Mouse (Mus musculus) stomach, embryonic 14.5 days (tissue): ENCODE results near the gene Nuak1. TPM values are rescaled to one million over a fixed set of nuclear protein-coding genes. Genes with fewer than 3 reads are reported as not detected.

Experiments used
- ATAC-seq: fragments of 200-750 bp; cut with Nextera tagmentation; 2 replicates; pipeline ENCODE4 v1.8.0; 2017; ENCODE audit warnings: low read depth, moderate TSS enrichment; ENCODE audit not compliant: insufficient number of reproducible peaks, insufficient read depth, low FRiP score
- H3K27ac ChIP-seq: fragments of 300-500 bp; sonication (generic); 2 replicates; pipeline ENCODE4 v1.5.1; 2014; ENCODE audit warnings: mild to moderate bottlenecking, low read length, moderate library complexity, mixed read lengths
- H3K27me3 ChIP-seq: fragments of 300-500 bp; sonication (generic); 2 replicates; pipeline ENCODE4 v1.6.1; 2014; ENCODE audit warnings: low read length, control low read depth, mixed read lengths; ENCODE audit not compliant: control insufficient read depth, insufficient read depth
- H3K36me3 ChIP-seq: fragments of 300-500 bp; sonication (generic); 2 replicates; pipeline ENCODE4 v1.6.1; 2014; ENCODE audit warnings: mild to moderate bottlenecking, control low read depth, low read length, moderate library complexity, mixed read lengths; ENCODE audit not compliant: control insufficient read depth, insufficient read depth
- H3K4me1 ChIP-seq: fragments of 300-500 bp; sonication (generic); 2 replicates; pipeline ENCODE4 v1.6.1; 2014; ENCODE audit warnings: low read length, control low read depth, mixed read lengths; ENCODE audit not compliant: control insufficient read depth, insufficient read depth
- H3K4me2 ChIP-seq: fragments of 300-500 bp; sonication (generic); replicated peaks from 2 replicates; pipeline ENCODE4 v1.6.1; 2014; ENCODE audit warnings: low read depth, low read length, control low read depth
- H3K4me3 ChIP-seq: fragments of 300-500 bp; sonication (generic); 2 replicates; pipeline ENCODE4 v1.5.1; 2014; ENCODE audit warnings: low read depth, low read length, control low read depth
- H3K9ac ChIP-seq: fragments of 300-500 bp; sonication (generic); replicated peaks from 2 replicates; pipeline ENCODE4 v1.6.1; 2014; ENCODE audit warnings: low read depth, mild to moderate bottlenecking, control low read depth, low read length, moderate library complexity, mixed read lengths
- H3K9me3 ChIP-seq: fragments of 300-500 bp; sonication (generic); 2 replicates; pipeline ENCODE4 v1.6.1; 2016; ENCODE audit warnings: low read depth, low read length, control low read depth; ENCODE audit not compliant: control insufficient read depth
- WGBS: fragments of 180-500 bp; shearing (Covaris S2); extraction: QIAGEN DNeasy Blood & Tissue Kit; methylation state at CpG from one replicate; pipeline ENCODE4 v1.1.7; 2014; 5-methylcytosine and 5-hydroxymethylcytosine counted together
- polyA plus RNA-seq: library from polyadenylated mRNA; unstranded; fragments of >200 nt; fragmentation: Nextera tagmentation; extraction: Ambion mirVana; gene quantifications from 2 replicates; pipeline ENCODE4 v1.2.1, GENCODE M21; 2014

The Nuak1 gene
- polyA plus RNA-seq, 1 experiment from 2014 or later, result 0.94 TPM

GRCm38 (mm10) chr10:84411122-84412105 lies 29.0 kb downstream of the Nuak1 start:
- Histone ChIP-seq H3K36me3 (no peaks in the 10 kb centered on the region), H3K27me3 (no peaks in the 10 kb centered on the region), H3K9me3 (no peaks in the 10 kb centered on the region), H3K4me1 (no peaks in the 10 kb centered on the region), H3K27ac (no peak overlapping the region), H3K4me2 (no peak overlapping the region), H3K4me3 (no peak overlapping the region), H3K9ac (no peak overlapping the region)
- WGBS, result 76% methylated on average over 16 of the region's 16 CpGs
- no peak for ATAC-seq

GRCm38 (mm10) chr10:84408965-84409660 lies 31.3 kb downstream of the Nuak1 start:
- WGBS, result 49% methylated on average over 13 of the region's 13 CpGs
- Histone ChIP-seq H3K27ac (no peak overlapping the region), H3K27me3 (no peaks in the 10 kb centered on the region), H3K4me2 (no peak overlapping the region), H3K9ac (no peak overlapping the region), H3K9me3 (no peaks in the 10 kb centered on the region), H3K4me3 (no peak overlapping the region), H3K36me3 (no peaks in the 10 kb centered on the region), H3K4me1 (no peaks in the 10 kb centered on the region)
- ATAC-seq, result 0 out of 2 replicates have a peak, but pooled peaks have one; percentile 28

GRCm38 (mm10) chr10:84405135-84405776 lies 35.1 kb downstream of the Nuak1 start:
- H3K9me3 ChIP-seq, result no peaks in the 10 kb centered on the region
- no peaks in the 10 kb centered on the region for H3K27me3 ChIP-seq
- no peak overlapping the region for H3K4me3 ChIP-seq
- no peaks in the 10 kb centered on the region for H3K36me3 ChIP-seq
- 66% methylated on average over 8 of the region's 8 CpGs for WGBS
- no peak overlapping the region for H3K27ac ChIP-seq
- H3K4me2 ChIP-seq, result no peak overlapping the region
- H3K4me1 ChIP-seq, result peaks cover 9% of the 10 kb centered on the region; the same call in 1 of the 2 replicates
- no peak for ATAC-seq
- H3K9ac ChIP-seq, result no peak overlapping the region

- no peaks in the 10 kb centered on the region for H3K27me3 ChIP-seq
- H3K9ac ChIP-seq, result no peak overlapping the region
- H3K9me3 ChIP-seq, result no peaks in the 10 kb centered on the region
- H3K27ac ChIP-seq, result peak overlapping the region; percentile 23
- H3K4me2 ChIP-seq, result no peak overlapping the region
- WGBS, result 28% methylated on average over 6 of the region's 7 CpGs
- no peaks in the 10 kb centered on the region for H3K36me3 ChIP-seq
- no peak overlapping the region for H3K4me3 ChIP-seq
- H3K4me1 ChIP-seq, result peaks cover 12% of the 10 kb centered on the region; the same call in 1 of the 2 replicates
- ATAC-seq, result peak; percentile 60; the same call in 1 of the 2 replicates
Observed at GRCm38 (mm10) chr10:84401907-84402371, 38.5 kb downstream of the Nuak1 start.

- no peak overlapping the region for H3K4me2 ChIP-seq
- H3K4me3 ChIP-seq, result no peak overlapping the region
- H3K36me3 ChIP-seq, result no peaks in the 10 kb centered on the region
- H3K27me3 ChIP-seq, result no peaks in the 10 kb centered on the region
- H3K9me3 ChIP-seq, result no peaks in the 10 kb centered on the region
- ATAC-seq, result no peak
- no peak overlapping the region for H3K27ac ChIP-seq
- H3K9ac ChIP-seq, result no peak overlapping the region
- H3K4me1 ChIP-seq, result peaks cover 17% of the 10 kb centered on the region; the same call in 1 of the 2 replicates
- WGBS, result 58% methylated on average over 4 of the region's 4 CpGs
Observed at GRCm38 (mm10) chr10:84401189-84401588, 39.2 kb downstream of the Nuak1 start.

- no peaks in the 10 kb centered on the region for H3K36me3 ChIP-seq
- H3K27me3 ChIP-seq, result no peaks in the 10 kb centered on the region
- WGBS, result 52% methylated on average over 7 of the region's 7 CpGs
- H3K4me3 ChIP-seq, result no peak overlapping the region
- H3K4me2 ChIP-seq, result no peak overlapping the region
- no peak for ATAC-seq
- peaks cover 17% of the 10 kb centered on the region; the same call in 1 of the 2 replicates for H3K4me1 ChIP-seq
- no peak overlapping the region for H3K27ac ChIP-seq
- H3K9me3 ChIP-seq, result no peaks in the 10 kb centered on the region
- H3K9ac ChIP-seq, result no peak overlapping the region
Observed at GRCm38 (mm10) chr10:84400037-84400681, 40.2 kb downstream of the Nuak1 start.

- no peak overlapping the region for H3K27ac ChIP-seq
- WGBS, result 66% methylated on average over 4 of the region's 4 CpGs
Observed at GRCm38 (mm10) chr10:84397276-84397675, 43.1 kb downstream of the Nuak1 start.

More at GRCm38 (mm10) chr10:84397276-84397675, 43.1 kb downstream of the Nuak1 start:
- Histone ChIP-seq H3K36me3 (no peaks in the 10 kb centered on the region), H3K4me2 (no peak overlapping the region), H3K9ac (no peak overlapping the region), H3K9me3 (no peaks in the 10 kb centered on the region), H3K4me3 (no peak overlapping the region), H3K4me1 (peaks cover 19% of the 10 kb centered on the region; the same call in 1 of the 2 replicates), H3K27me3 (no peaks in the 10 kb centered on the region)
- no peak for ATAC-seq
